Mouse (Mus musculus) liver, postnatal 0 days (tissue): ENCODE data around the gene Slamf1. TPM values are rescaled to one million over a fixed set of nuclear protein-coding genes. Genes with fewer than 3 reads are reported as not detected.
"Not testable (repeated sequence)": the region's sequence is repeated elsewhere in the genome, so short reads cannot be mapped to it uniquely, and the experiment has no call there.

Experiments
- ATAC-seq: fragments of 200-750 bp; cut with Nextera tagmentation; 2 replicates; pipeline ENCODE4 v1.8.0; 2017; ENCODE audit warnings: mild to moderate bottlenecking, moderate library complexity
- DNase-seq: peaks from one replicate; pipeline ENCODE4 v3.0.0-alpha.2; 2016
- H3K27ac ChIP-seq: fragments of 300-500 bp; sonication (generic); 2 replicates; pipeline ENCODE4 v1.5.1; 2014; ENCODE audit warnings: antibody characterized with exemption, moderate library complexity, mild to moderate bottlenecking, low read depth
- H3K27me3 ChIP-seq: fragments of 300-500 bp; sonication (generic); 2 replicates; pipeline ENCODE4 v1.6.1; 2014; ENCODE audit warnings: low read length, control low read depth, mixed read lengths; ENCODE audit not compliant: insufficient read depth
- H3K36me3 ChIP-seq: fragments of 300-500 bp; sonication (generic); replicated peaks from 2 replicates; pipeline ENCODE4 v1.6.1; 2014; ENCODE audit warnings: mild to moderate bottlenecking, control low read depth, low read length, moderate library complexity, mixed read lengths; ENCODE audit not compliant: insufficient read depth
- H3K4me1 ChIP-seq: fragments of 300-500 bp; sonication (generic); 2 replicates; pipeline ENCODE4 v1.6.1; 2014; ENCODE audit warnings: antibody characterized with exemption, mild to moderate bottlenecking, control low read depth; ENCODE audit not compliant: insufficient read depth
- H3K4me2 ChIP-seq: fragments of 300-500 bp; sonication (generic); 2 replicates; pipeline ENCODE4 v1.6.1; 2014; ENCODE audit warnings: low read depth, mild to moderate bottlenecking, low read length, moderate library complexity, mixed read lengths
- H3K4me3 ChIP-seq: fragments of 300-500 bp; sonication (generic); 2 replicates; pipeline ENCODE4 v1.5.1; 2014; ENCODE audit warnings: low read depth, low read length
- H3K9ac ChIP-seq: fragments of 300-500 bp; sonication (generic); replicated peaks from 2 replicates; pipeline ENCODE4 v1.6.1; 2014; ENCODE audit warnings: mild to moderate bottlenecking, moderate library complexity
- H3K9me3 ChIP-seq: fragments of 300-500 bp; sonication (generic); 2 replicates; pipeline ENCODE4 v1.6.1; 2016; ENCODE audit warnings: mild to moderate bottlenecking, control low read depth, low read length, mixed read lengths
- CTCF ChIP-seq: sonication (generic); IDR thresholded peaks from 2 replicates; pipeline ENCODE4 v1.5.1; 2016; ENCODE audit warnings: antibody characterized with exemption, low read depth
- EP300 ChIP-seq: IDR thresholded peaks from 2 replicates; pipeline ENCODE4 v1.6.1; 2016; ENCODE audit warnings: antibody characterized with exemption, low read depth, mild to moderate bottlenecking
- WGBS: fragments of 180-500 bp; shearing (Covaris S2); extraction: QIAGEN DNeasy Blood & Tissue Kit; methylation state at CpG from one replicate; pipeline ENCODE4 v1.1.7; 2014; ENCODE audit not compliant: insufficient replicate concordance; 5-methylcytosine and 5-hydroxymethylcytosine counted together
- polyA plus RNA-seq: library from polyadenylated mRNA; unstranded; fragments of >200 nt; fragmentation: Nextera tagmentation; extraction: Ambion mirVana; gene quantifications from 2 replicates; pipeline ENCODE4 v1.2.1, GENCODE M21; 2015

Gene Slamf1
- polyA plus RNA-seq, 1 experiment from 2014 or later: 2.4 TPM

DNA sequence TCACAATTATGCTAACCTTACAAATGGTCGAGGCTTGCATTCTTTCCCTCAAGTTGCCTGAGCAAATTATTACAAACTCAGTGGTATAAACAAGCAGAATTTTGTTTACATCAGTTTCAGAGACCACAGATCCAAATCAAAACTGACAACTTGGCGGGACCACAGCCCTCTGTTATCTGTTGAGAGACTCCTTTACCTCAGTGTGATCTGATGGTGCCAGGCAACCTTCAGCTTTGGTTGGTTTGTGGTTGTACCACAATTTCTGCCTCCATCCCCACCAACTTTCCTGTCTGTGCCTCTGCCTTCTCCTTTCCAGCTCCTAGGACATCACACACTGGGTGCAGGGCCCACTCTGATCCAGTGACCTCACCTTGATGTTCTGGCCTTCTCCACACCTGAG lies 29.3 kb downstream of the Slamf1 start:
- 41% methylated on average over 2 of the region's 2 CpGs for WGBS
- no peak overlapping the region for H3K4me2 ChIP-seq
- no peaks in the 10 kb centered on the region for H3K9me3 ChIP-seq
- TF ChIP-seq CTCF: no peak
- no peak for TF ChIP-seq EP300
- no peaks in the 10 kb centered on the region for H3K4me1 ChIP-seq
- no peak overlapping the region for H3K9ac ChIP-seq
- DNase-seq: no peak
- H3K27ac ChIP-seq: no peak overlapping the region
- no peak overlapping the region for H3K4me3 ChIP-seq
- no peak for ATAC-seq
- no peaks in the 10 kb centered on the region for H3K27me3 ChIP-seq
- H3K36me3 ChIP-seq: no peaks in the 10 kb centered on the region

- H3K9me3 ChIP-seq: no peaks in the 10 kb centered on the region
- no peak overlapping the region for H3K27ac ChIP-seq
- H3K9ac ChIP-seq: no peak overlapping the region
- no peak overlapping the region for H3K4me3 ChIP-seq
- ATAC-seq (no peak), DNase-seq (no peak)
- no peak for TF ChIP-seq EP300
- H3K4me2 ChIP-seq: no peak overlapping the region
- H3K4me1 ChIP-seq: no peaks in the 10 kb centered on the region
- H3K36me3 ChIP-seq: no peaks in the 10 kb centered on the region
- no peaks in the 10 kb centered on the region for H3K27me3 ChIP-seq
- WGBS: 27% methylated on average over 1 of the region's 1 CpGs
These were observed 30.9 kb downstream of the Slamf1 start for GRCm38 (mm10) chr1:171797840-171798239.

- no peak overlapping the region for H3K27ac ChIP-seq
- no peaks in the 10 kb centered on the region for H3K9me3 ChIP-seq
- no peak for DNase-seq
- H3K4me1 ChIP-seq: no peaks in the 10 kb centered on the region
- H3K4me2 ChIP-seq: no peak overlapping the region
- no peak for ATAC-seq
- WGBS: 56% methylated on average over 4 of the region's 4 CpGs
- no peaks in the 10 kb centered on the region for H3K36me3 ChIP-seq
- H3K27me3 ChIP-seq: no peaks in the 10 kb centered on the region
- no peak for TF ChIP-seq EP300
- TF ChIP-seq CTCF: no peak
- H3K9ac ChIP-seq: no peak overlapping the region
- no peak overlapping the region for H3K4me3 ChIP-seq
These were observed 32.7 kb downstream of the Slamf1 start for GRCm38 (mm10) chr1:171799648-171800047.

DNA sequence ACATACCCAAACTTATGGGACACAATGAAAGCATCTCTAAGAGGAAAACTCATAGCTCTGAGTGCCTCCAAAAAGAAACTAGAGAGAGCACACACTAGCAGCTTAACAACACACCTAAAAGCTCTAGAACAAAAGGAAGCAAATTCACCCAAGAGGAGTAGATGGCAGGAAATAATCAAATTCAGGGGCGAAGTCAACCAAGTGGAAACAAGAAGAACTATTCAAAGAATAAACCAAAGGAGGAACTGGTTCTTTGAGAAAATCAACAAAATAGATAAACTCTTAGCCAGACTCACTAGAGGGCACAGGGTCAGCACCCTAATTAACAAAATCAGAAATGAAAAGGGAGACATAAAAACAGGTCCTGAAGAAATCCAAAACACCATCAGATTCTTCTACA lies 44.1 kb downstream of the Slamf1 start:
- not testable (repeated sequence) for DNase-seq, H3K4me2 ChIP-seq, H3K4me1 ChIP-seq, H3K27me3 ChIP-seq, H3K36me3 ChIP-seq, ATAC-seq, H3K27ac ChIP-seq, H3K4me3 ChIP-seq, H3K9me3 ChIP-seq, H3K9ac ChIP-seq
- WGBS: 40% methylated on average over 1 of the region's 1 CpGs

- peak; percentile 67 for ATAC-seq
- no peak overlapping the region for H3K9ac ChIP-seq
- no peaks in the 10 kb centered on the region for H3K36me3 ChIP-seq
- H3K27me3 ChIP-seq: no peaks in the 10 kb centered on the region
- no peak overlapping the region for H3K4me3 ChIP-seq
- DNase-seq: peak; percentile 22
- H3K9me3 ChIP-seq: no peaks in the 10 kb centered on the region
- TF ChIP-seq CTCF (peak; percentile 85), EP300 (no peak)
- WGBS: 12% methylated on average over 8 of the region's 8 CpGs
- H3K4me1 ChIP-seq: 0 out of 2 replicates have a peak, but pooled peaks cover 3% of the 10 kb centered on the region
- no peak overlapping the region for H3K4me2 ChIP-seq
- H3K27ac ChIP-seq: no peak overlapping the region
These were observed 48.9 kb downstream of the Slamf1 start for GRCm38 (mm10) chr1:171815545-171816439.

DNA sequence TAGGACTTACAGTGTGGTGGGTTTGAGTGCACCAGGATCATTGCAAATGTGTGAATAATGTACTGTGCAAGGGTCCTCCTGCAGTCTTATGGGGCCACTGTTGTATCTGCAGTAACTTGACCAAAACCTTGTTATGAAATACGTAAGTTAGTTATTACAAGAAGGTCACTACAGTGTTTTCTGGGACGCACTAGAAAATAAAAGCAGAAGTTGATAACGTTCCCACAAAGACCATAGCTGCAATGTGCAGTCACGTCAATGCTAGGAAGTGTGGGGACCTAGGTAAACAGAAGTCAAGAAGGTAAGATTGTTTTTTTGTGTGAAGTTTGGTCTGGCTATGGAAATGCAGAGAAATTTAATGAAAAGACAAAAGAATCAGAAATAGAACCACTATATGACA lies 50.1 kb downstream of the Slamf1 start:
- DNase-seq (no peak), ATAC-seq (no peak; the same call in 1 of the 2 replicates)
- TF ChIP-seq CTCF: no peak
- no peak for TF ChIP-seq EP300
- Histone ChIP-seq H3K27me3 (no peaks in the 10 kb centered on the region), H3K9ac (no peak overlapping the region), H3K9me3 (no peaks in the 10 kb centered on the region), H3K36me3 (no peaks in the 10 kb centered on the region), H3K27ac (no peak overlapping the region), H3K4me3 (no peak overlapping the region), H3K4me2 (no peak overlapping the region), H3K4me1 (0 out of 2 replicates have a peak, but pooled peaks cover 3% of the 10 kb centered on the region)
- WGBS: 36% methylated on average over 4 of the region's 4 CpGs
